Mouse (Mus musculus): ENCODE measurements around the gene Nacad.

- TF ChIP-seq MAFK (IDR thresholded peaks at IDR 0.05; ENCODE audit: insufficient replicate concordance, low read length) (no peak), CTCF (conservative IDR thresholded peaks at IDR 0.05 in 1 of 2, IDR thresholded peaks at IDR 0.05 in 1 of 2; ENCODE audit: low read depth in 2 of 2, low read length in 2 of 2) (no peak), E2F4 (IDR thresholded peaks at IDR 0.05; ENCODE audit: insufficient replicate concordance, low read depth, low read length) (no peak)
Observed at GRCm38 (mm10) chr11:6602662-6603061, 3.2 kb downstream of the Nacad start.
